Mouse (Mus musculus) CD4-positive naive resting alpha-beta T cell, adult 57 days (primary cell): ENCODE results near the gene Dip2c. TPM values are rescaled to one million over a fixed set of nuclear protein-coding genes. Genes with fewer than 3 reads are reported as not detected.

Source experiments
- total RNA-seq: library from RNA; stranded (reverse); gene quantifications from one replicate; pipeline ENCODE4 v1.2.4, GENCODE M21; 2023

The Dip2c gene
- total RNA-seq, result 3.7 TPM

DNA sequence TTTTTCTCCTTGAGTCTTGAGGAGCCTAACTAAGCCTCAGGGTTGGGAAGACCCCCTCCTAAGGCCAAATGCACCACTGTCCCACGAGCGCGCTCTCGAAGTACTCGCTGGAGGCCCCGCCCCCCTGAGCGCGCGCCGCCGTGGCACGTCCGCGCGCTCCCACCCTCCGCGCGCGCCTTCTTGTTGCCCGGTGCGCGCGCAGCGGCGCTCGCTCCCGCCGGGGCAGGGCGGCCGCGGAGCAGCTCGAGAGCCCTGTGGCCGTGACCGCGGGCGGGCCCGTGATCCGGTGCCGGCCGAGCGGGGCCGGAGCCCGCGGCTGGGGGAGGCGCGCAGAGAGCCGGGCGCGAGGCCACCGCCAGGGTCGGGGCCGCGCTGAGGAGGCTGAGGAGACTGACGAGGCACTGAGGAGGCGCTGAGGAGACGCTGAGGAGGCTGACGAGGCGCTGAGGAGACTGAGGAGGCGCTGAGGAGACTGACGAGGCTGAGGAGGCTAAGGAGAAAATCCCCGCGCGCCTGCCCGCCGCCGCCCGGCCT is at the start of gene Dip2c:
Dip2c (plus strand) TSS at position 207 of the 534 bp plus-strand sequence.

Other genes starting within 250 kb of the Dip2c start
- 61.3 TPM for gene Larp4b, start 182.6 kb upstream of the Dip2c start, total RNA-seq